Mouse (Mus musculus) MEL (cell line): Measurements from ENCODE around the gene Tent4a.

Experiments
- CTCF ChIP-seq, 3 experiments: IDR thresholded peaks in 2 of 3; conservative IDR thresholded peaks in 1 of 3; 2 replicates each; pipeline ENCODE4 v1.5.1; 2011 to 2012; ENCODE audit warnings: low read length in 3 of 3, low read depth in 2 of 3, mild to moderate bottlenecking in 2 of 3, improper control_type of control experiment in 1 of 3, inconsistent platforms in 1 of 3, mixed read lengths in 1 of 3, moderate library complexity in 1 of 3; ENCODE audit not compliant: control insufficient read depth in 1 of 3, insufficient read depth in 1 of 3, poor library complexity in 1 of 3, severe bottlenecking in 1 of 3
- E2F4 ChIP-seq: IDR thresholded peaks from 2 replicates; pipeline ENCODE4 v1.6.1; 2011; ENCODE audit warnings: low read depth, low read length, improper control_type of control experiment, borderline replicate concordance
- EP300 ChIP-seq, 2 experiments: IDR thresholded peaks; 2 replicates each; pipeline ENCODE4 v1.6.1; 2011; ENCODE audit warnings: improper control_type of control experiment in 2 of 2, low read length in 2 of 2, low read depth in 1 of 2, mild to moderate bottlenecking in 1 of 2
- GABPA ChIP-seq: IDR thresholded peaks from 2 replicates; pipeline ENCODE4 v1.6.1; 2012; ENCODE audit warnings: low read depth, mild to moderate bottlenecking, inconsistent platforms, low read length, improper control_type of control experiment, moderate library complexity
- JUND ChIP-seq: IDR thresholded peaks from 2 replicates; pipeline ENCODE4 v1.6.1; 2011; ENCODE audit warnings: low read depth, mild to moderate bottlenecking, improper control_type of control experiment, low read length
- NELFE ChIP-seq: IDR thresholded peaks from 2 replicates; pipeline ENCODE4 v1.6.1; 2011; ENCODE audit warnings: low read depth, low read length, improper control_type of control experiment
- POLR2A ChIP-seq, 2 experiments: IDR thresholded peaks; 2 replicates each; pipeline ENCODE4 v1.6.1; 2011 to 2012; ENCODE audit warnings: low read length in 2 of 2, mild to moderate bottlenecking in 2 of 2, control low read depth in 1 of 2, improper control_type of control experiment in 1 of 2, low read depth in 1 of 2, moderate library complexity in 1 of 2; ENCODE audit not compliant: control insufficient read depth in 1 of 2, insufficient read depth in 1 of 2, poor library complexity in 1 of 2
- POLR2AphosphoS5 ChIP-seq: IDR thresholded peaks from 2 replicates; pipeline ENCODE4 v1.6.1; 2012; ENCODE audit warnings: low read depth, borderline replicate concordance, mild to moderate bottlenecking, inconsistent platforms, low read length, moderate library complexity, mixed read lengths
- SMC3 ChIP-seq: IDR thresholded peaks from 2 replicates; pipeline ENCODE4 v1.6.1; 2011; ENCODE audit warnings: low read depth, low read length, improper control_type of control experiment
- TAL1 ChIP-seq: IDR thresholded peaks from 2 replicates; pipeline ENCODE4 v1.6.1; 2012; ENCODE audit warnings: mild to moderate bottlenecking, inconsistent platforms, low read length, moderate library complexity, mixed read lengths
- UBTF ChIP-seq: IDR thresholded peaks from 2 replicates; pipeline ENCODE4 v1.6.1; 2012; ENCODE audit warnings: low read depth, mild to moderate bottlenecking, inconsistent platforms, low read length, improper control_type of control experiment, moderate library complexity, borderline replicate concordance; ENCODE audit not compliant: insufficient read depth
- ZC3H11A ChIP-seq: IDR thresholded peaks from 2 replicates; pipeline ENCODE4 v1.6.1; 2012; ENCODE audit warnings: low read depth, mild to moderate bottlenecking, inconsistent platforms, low read length, improper control_type of control experiment

DNA sequence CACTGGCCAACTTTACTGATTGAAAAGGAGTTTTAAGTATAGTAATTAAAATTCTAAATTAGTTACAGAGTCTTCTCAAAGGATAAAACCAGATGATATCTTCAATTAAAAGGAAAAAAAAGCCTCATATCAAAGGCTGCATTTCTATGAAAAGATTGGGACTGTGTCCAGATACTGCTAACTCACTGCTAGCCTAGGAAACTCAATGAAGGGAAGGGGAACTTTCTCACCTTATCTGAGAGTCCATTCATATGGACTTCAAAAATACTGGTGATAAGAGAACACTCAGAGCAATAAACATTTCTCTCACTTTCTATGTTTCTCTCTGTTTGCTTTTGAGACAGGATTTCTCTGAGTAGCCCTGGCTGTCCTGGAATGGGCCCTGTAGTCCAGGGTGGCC lies 30.2 kb upstream of the Tent4a start:
- no peak for TF ChIP-seq E2F4
- TF ChIP-seq UBTF: no peak
- TF ChIP-seq EP300 (IDR thresholded peaks at IDR 0.05; ENCODE audit: low read depth in 1 of 2, low read length in 2 of 2): peak; percentile 62 to 84
- TF ChIP-seq POLR2A (IDR thresholded peaks at IDR 0.05; ENCODE audit: control insufficient read depth in 1 of 2, insufficient read depth in 1 of 2, low read depth in 1 of 2, low read length in 2 of 2, poor library complexity in 1 of 2): no peak
- TF ChIP-seq CTCF (IDR thresholded peaks at IDR 0.05 in 2 of 3, conservative IDR thresholded peaks at IDR 0.05 in 1 of 3; ENCODE audit: control insufficient read depth in 1 of 3, insufficient read depth in 1 of 3, low read depth in 2 of 3, low read length in 3 of 3, poor library complexity in 1 of 3, severe bottlenecking in 1 of 3): no peak
- TF ChIP-seq SMC3: no peak
- no peak for TF ChIP-seq POLR2AphosphoS5
- TF ChIP-seq ZC3H11A: no peak; the same call in 1 of the 2 replicates
- no peak for TF ChIP-seq JUND
- TF ChIP-seq GABPA: no peak
- no peak for TF ChIP-seq NELFE
- TF ChIP-seq TAL1: no peak
